Mouse (Mus musculus) spleen, postnatal 14 days (tissue): ENCODE results near the gene Gm14139.
A peak's percentile ranks its signal among the peaks of the same experiment; 100 is the strongest.
"Not testable (repeated sequence)": the region's sequence is repeated elsewhere in the genome, so short reads cannot be mapped to it uniquely, and the experiment has no call there.

Source experiments
- DNase-seq, 2 experiments: peaks; one replicate each; pipeline ENCODE4 v3.0.0; 2021 to 2022; ENCODE audit warnings: low spot score in 2 of 2

The Gm14139 gene

DNA sequence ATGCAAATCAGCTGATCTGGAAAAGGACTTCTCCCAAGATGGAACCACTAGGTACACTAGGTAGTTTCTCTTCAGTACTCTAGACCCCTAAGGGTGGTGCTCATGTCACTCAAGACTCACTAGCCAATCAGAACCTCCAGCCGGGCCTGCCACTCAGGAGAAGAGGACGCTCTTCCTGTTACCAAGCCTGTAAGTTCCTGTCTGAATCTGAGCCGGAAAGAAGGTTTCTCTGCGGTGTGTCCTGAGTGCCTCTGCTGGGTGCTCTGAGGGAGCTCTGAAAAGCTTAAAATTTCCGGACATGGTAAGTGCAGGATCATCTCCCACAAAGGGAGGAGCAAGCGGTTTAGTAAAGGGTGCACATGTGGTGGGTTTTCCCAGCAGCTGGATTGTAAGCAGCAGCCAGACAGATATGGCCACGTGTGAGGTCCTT lies at the start of gene Gm14139:
Gene Gm14139 (plus strand): TSS at position 186 of the 430 bp plus-strand sequence.
- DNase-seq: not testable (repeated sequence)

DNA sequence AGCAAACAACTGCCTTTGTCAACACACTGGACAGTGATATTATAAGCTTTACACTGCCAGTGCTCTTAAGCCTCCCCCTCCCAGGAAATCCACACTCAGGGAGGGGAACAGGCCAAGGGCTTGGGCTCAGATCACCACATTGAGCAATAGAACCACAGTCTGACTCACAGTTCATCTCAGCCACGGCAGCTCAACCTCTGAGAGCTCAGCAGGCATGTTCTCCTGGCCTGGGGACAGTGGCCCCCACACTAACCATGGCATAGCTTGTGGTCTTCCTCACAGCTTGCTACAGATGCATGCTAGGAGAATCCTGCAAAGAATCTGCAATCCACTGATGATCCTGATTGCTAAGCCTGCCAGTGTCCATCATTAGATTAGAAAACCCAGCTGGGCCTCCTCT lies 49.6 kb upstream of the Gm14139 start:
- not testable (repeated sequence) for DNase-seq

DNA sequence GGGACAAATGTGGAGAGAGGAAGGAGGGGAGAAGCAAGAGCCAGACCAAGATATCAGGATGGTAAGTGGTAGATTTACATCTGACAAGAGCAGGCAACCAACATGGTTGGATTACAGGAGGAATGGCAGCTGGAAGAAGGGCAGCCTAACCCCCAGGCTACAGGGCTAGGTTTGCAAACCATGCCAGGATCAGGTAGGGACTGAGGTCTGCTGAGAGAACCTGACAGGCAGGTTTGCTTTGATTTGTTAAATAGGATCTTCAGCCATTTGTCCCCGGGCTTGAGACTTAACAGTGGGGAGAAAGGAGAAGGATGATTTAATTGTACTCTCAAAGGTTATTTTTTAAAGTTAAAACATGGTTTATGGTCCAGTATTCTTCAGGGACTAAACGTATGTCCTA lies 48.8 kb upstream of the Gm14139 start:
- no peak for DNase-seq

DNA sequence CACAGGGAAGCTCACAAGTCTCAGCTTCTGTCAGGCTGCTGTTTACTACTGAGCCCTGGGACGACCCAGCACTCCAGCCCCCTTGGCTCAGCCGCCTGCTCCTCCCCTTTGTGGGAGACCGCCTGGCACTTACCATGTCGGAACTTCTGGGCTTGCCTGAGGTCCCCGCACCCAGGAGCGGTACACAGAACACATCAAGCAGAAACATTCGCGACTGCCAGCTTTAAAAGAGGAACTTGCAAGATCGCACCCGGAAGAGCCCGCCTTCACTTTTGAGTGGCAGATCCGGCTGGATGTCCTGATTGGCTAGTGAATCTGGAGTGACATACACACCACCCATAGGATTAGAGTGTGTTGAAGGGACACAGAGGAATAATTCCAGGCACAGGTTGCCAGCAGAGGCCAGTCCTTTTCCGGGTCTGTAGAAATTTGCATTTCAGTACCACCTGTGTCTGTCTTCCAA lies 45.1 kb upstream of the Gm14139 start, which contains the start of gene Zfp120:
Gene Zfp120 (minus strand): TSS at position 274 of the 463 bp plus-strand sequence.
- DNase-seq: peak; percentile 57 to 69

DNA sequence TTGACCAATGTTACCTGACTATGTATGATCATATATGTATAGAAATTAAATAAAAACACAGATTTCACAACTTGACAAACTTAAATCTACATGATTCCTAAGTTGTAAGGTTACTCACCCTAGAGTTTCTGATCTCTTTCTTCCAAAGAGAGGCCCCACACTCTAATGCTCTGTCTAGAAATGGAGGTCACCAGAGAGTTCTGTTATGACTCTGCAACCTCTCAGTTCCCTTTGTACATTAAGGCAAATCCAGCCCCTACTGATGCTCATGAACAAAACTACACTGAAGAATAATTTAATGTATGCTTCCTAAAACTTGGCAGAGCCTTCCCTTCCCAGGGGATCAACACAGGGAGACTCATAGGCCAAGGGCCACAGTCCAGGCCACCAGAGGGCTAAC lies 14.9 kb upstream of the Gm14139 start:
- no peak for DNase-seq

DNA sequence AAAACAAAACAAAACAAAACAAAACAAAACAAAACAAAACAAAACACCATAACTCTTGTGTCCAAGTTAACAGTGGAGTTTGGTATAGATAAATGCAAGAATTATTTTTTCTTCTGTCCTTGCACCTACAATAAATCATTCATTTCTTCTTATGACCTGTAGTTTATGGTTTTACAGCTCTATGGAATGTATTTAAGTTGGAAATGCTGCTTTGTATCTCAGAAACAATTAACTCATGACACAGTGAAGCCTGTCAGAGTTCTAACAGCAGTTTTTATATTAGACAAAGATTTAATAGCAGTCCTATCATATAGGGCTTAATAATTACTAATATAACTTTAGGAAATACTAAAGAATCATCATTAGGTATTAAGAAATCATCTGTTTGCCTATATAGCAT lies 7.7 kb upstream of the Gm14139 start:
- DNase-seq: no peak

DNA sequence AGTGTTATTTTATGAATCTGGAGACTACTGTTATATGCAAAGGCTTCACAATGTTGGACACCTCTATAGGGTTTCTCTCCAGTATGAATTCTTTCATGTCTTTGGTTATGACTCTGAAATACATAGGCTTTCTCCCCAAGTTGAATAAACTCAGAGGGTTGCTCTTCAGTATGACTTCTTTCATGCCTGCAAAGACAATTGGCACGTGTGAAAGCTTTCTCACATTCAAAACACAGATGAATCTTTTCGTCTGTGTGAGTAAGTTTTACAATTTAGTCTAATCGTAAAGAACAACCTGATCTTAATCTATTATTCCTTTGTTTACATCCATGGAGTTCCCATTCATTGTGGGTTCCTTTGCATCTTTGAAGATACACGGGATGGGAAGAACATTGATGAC lies 2.0 kb upstream of the Gm14139 start, which contains the start of gene Gm10770:
Gene Gm10770 (minus strand): TSS at position 101 of the 400 bp plus-strand sequence.
- not testable (repeated sequence) for DNase-seq

DNA sequence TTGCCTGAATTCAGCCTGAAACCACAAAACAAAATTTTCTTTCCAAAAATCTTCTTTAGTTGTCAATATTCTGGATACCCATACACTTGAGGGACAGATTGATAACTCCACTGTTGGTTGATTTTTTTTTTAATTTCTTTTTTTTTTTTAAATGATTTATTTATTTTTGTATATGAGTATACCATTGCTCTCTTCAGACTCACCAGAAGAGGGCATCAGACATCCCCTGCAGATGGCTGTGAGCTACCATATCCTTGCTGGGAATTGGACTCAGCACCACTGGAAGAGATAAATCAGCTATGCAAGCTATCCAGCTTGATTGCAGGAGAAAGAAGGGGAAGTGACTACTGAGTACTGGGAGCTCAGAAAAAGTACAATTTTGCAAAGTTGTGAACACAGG lies 509 bp upstream of the Gm14139 start:
- not testable (repeated sequence) for DNase-seq

DNA sequence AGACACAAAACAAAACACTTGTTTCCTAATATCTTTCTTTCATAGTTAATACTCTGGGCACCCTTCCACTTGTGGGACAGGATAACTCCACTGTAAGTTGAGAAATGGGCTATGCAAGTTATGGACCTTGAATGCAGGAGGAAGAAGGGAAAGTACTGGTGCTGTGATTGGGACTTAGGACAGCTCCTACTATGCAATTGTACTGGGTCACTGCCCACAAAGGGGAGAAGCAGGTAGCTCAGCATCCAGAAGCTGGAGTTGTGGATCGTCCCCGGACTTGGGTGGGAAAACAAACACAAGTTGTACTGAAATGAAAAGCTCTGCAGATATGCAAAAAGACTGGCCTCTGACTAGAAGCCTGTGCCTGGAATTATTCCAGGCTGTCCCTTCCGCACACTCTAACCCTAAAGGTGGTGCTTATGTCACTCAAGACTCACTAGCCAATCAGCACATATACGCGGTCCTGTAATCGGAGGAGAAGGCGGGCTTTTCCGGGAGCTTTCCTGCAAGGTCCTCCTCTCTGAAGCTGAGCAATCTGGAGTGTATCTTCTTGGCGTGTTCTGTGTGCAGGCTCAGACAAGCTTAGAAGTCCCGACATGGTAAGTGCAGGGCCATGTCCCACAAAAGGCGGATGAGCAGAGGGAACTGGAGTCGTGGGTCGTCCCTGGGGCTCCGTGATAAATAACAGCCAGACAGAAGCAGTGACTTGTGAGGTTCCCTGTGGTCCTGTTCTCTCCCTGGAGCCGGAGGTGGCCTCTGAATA lies 36.2 kb downstream of the Gm14139 start, which contains the start of gene Zfp937:
Gene Zfp937 (plus strand): TSS at position 474 of the 763 bp plus-strand sequence.
- not testable (repeated sequence) for DNase-seq

DNA sequence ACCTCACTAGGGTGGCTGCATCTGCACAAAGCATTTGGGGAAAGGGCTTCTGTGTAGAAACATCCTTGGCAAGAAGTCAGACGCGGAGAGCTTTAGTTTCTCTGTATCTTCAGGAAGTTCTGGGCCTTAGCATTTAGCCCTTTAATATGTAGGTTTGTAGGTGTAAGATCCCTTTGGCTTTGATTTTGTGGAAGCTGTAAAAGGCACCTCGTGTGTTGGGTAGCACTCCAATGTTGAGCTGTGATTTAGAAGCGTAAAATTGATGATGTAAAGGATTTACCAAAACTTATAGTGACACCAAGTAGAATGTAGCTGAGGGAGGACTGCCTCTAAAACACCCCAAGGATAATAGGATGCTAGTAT lies 36.8 kb downstream of the Gm14139 start:
- not testable (repeated sequence) for DNase-seq

DNA sequence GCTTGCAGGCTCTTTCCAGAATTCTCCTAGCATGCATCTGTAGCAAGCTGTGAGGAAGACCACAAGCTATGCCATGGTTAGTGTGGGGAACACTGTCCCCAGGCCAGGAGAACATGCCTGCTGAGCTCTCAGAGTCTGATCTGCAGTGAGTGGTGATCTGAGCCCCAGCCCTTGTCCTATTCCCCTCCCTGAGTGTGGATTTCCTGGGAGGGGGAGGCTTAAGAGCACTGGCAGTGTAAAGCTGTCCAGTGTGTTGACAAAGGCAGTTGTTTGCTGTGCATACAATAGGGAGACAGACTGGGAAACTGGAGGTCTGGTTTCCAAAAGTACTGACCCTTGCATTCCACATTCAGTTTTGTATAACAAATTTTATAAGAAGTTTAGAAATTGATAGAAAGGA lies 41.7 kb downstream of the Gm14139 start:
- DNase-seq: not testable (repeated sequence)
